Mouse (Mus musculus): ENCODE results near the gene Lrrc18. TPM values are rescaled to one million over a fixed set of nuclear protein-coding genes. Genes with fewer than 3 reads are reported as not detected.

Lrrc18 gene
- polyA plus RNA-seq (2014; fragmentation: Illumina TruSeq; extraction: RNeasy Lipid Tissue Mini Kit (QIAGEN cat#74804); ENCODE audit: low read depth, low replicate concordance) = 1.7 TPM

GRCm38 (mm10) chr14:32991082-32991481 is at the start of gene Lrrc18:
Gene Lrrc18 (plus strand): TSS chr14:32991382.

Other genes starting within 250 kb of the Lrrc18 start
- not detected for gene Tmem273, start 205.4 kb upstream of the Lrrc18 start, polyA plus RNA-seq (2014; fragmentation: Illumina TruSeq; extraction: RNeasy Lipid Tissue Mini Kit (QIAGEN cat#74804); ENCODE audit: low read depth, low replicate concordance)
- gene Fam170b, start 157.4 kb upstream of the Lrrc18 start, polyA plus RNA-seq (2014; fragmentation: Illumina TruSeq; extraction: RNeasy Lipid Tissue Mini Kit (QIAGEN cat#74804); ENCODE audit: low read depth, low replicate concordance) = not detected
- gene Vstm4, start 134.6 kb upstream of the Lrrc18 start, polyA plus RNA-seq (2014; fragmentation: Illumina TruSeq; extraction: RNeasy Lipid Tissue Mini Kit (QIAGEN cat#74804); ENCODE audit: low read depth, low replicate concordance) = 17.8 TPM
- gene Wdfy4, start 194.1 kb downstream of the Lrrc18 start, polyA plus RNA-seq (2014; fragmentation: Illumina TruSeq; extraction: RNeasy Lipid Tissue Mini Kit (QIAGEN cat#74804); ENCODE audit: low read depth, low replicate concordance) = 0.17 TPM
- gene Arhgap22, start 222.6 kb downstream of the Lrrc18 start, polyA plus RNA-seq (2014; fragmentation: Illumina TruSeq; extraction: RNeasy Lipid Tissue Mini Kit (QIAGEN cat#74804); ENCODE audit: low read depth, low replicate concordance) = 0.47 TPM